Mouse (Mus musculus): Measurements from ENCODE around the gene Prune1. TPM values are rescaled to one million over a fixed set of nuclear protein-coding genes. Genes with fewer than 3 reads are reported as not detected.

Prune1 gene
- polyA plus RNA-seq, 1 experiment from 2014 or later: 25.2 TPM

Other genes starting within 250 kb of the Prune1 start
- gene Psmd4, start 239.5 kb downstream of the Prune1 start, polyA plus RNA-seq (2016; fragmentation: Nextera tagmentation; extraction: Ambion mirVana): 341 and 345 TPM in 2 replicates
- 18.0 and 18.7 TPM in 2 replicates for gene Pip5k1a, start 175.1 kb downstream of the Prune1 start, polyA plus RNA-seq (2016; fragmentation: Nextera tagmentation; extraction: Ambion mirVana)
- 278 and 290 TPM in 2 replicates for gene Vps72, start 171.1 kb downstream of the Prune1 start, polyA plus RNA-seq (2016; fragmentation: Nextera tagmentation; extraction: Ambion mirVana)
- gene Tmod4, start 157.6 kb downstream of the Prune1 start, polyA plus RNA-seq (2016; fragmentation: Nextera tagmentation; extraction: Ambion mirVana): 0.27 and 0.88 TPM in 2 replicates
- 79.5 and 88.6 TPM in 2 replicates for gene Scnm1, start 148.1 kb downstream of the Prune1 start, polyA plus RNA-seq (2016; fragmentation: Nextera tagmentation; extraction: Ambion mirVana)
- 13.5 and 17.0 TPM in 2 replicates for gene Lysmd1, start 148.0 kb downstream of the Prune1 start, polyA plus RNA-seq (2016; fragmentation: Nextera tagmentation; extraction: Ambion mirVana)
- gene Tnfaip8l2, start 139.7 kb downstream of the Prune1 start, polyA plus RNA-seq (2016; fragmentation: Nextera tagmentation; extraction: Ambion mirVana): 1.8 and 3.0 TPM in 2 replicates
- gene Sema6c, start 121.6 kb downstream of the Prune1 start, polyA plus RNA-seq (2016; fragmentation: Nextera tagmentation; extraction: Ambion mirVana): 7.6 and 10.8 TPM in 2 replicates
- gene Gabpb2, start 64.2 kb downstream of the Prune1 start, polyA plus RNA-seq (2016; fragmentation: Nextera tagmentation; extraction: Ambion mirVana): 10.6 and 11.3 TPM in 2 replicates
- gene Cdc42se1, start 53.3 kb downstream of the Prune1 start, polyA plus RNA-seq (2016; fragmentation: Nextera tagmentation; extraction: Ambion mirVana): 92.5 and 92.7 TPM in 2 replicates
- gene Mllt11, start 49.9 kb downstream of the Prune1 start, polyA plus RNA-seq (2016; fragmentation: Nextera tagmentation; extraction: Ambion mirVana): 41.1 and 72.9 TPM in 2 replicates
- gene Gm128, start 40.5 kb downstream of the Prune1 start, polyA plus RNA-seq (2016; fragmentation: Nextera tagmentation; extraction: Ambion mirVana): 0.24 and 0.25 TPM in 2 replicates
- 0.09 and 0.32 TPM in 2 replicates for gene Bnipl, start 30.9 kb downstream of the Prune1 start, polyA plus RNA-seq (2016; fragmentation: Nextera tagmentation; extraction: Ambion mirVana)
- gene Mindy1, start 731 bp downstream of the Prune1 start, polyA plus RNA-seq (2016; fragmentation: Nextera tagmentation; extraction: Ambion mirVana): 29.2 and 37.6 TPM in 2 replicates
- 1.5 and 1.9 TPM in 2 replicates for gene Anxa9, start 25.1 kb upstream of the Prune1 start, polyA plus RNA-seq (2016; fragmentation: Nextera tagmentation; extraction: Ambion mirVana)
- gene Cers2, start 32.7 kb upstream of the Prune1 start, polyA plus RNA-seq (2016; fragmentation: Nextera tagmentation; extraction: Ambion mirVana): 116 and 120 TPM in 2 replicates
- 52.3 and 61.9 TPM in 2 replicates for gene Setdb1, start 75.1 kb upstream of the Prune1 start, polyA plus RNA-seq (2016; fragmentation: Nextera tagmentation; extraction: Ambion mirVana)
- gene 4930558C23Rik, start 120.8 kb upstream of the Prune1 start, polyA plus RNA-seq (2016; fragmentation: Nextera tagmentation; extraction: Ambion mirVana): not detected in 2 replicates
- 30.0 and 34.1 TPM in 2 replicates for gene Arnt, start 152.3 kb upstream of the Prune1 start, polyA plus RNA-seq (2016; fragmentation: Nextera tagmentation; extraction: Ambion mirVana)
- gene Ctsk, start 217.2 kb upstream of the Prune1 start, polyA plus RNA-seq (2016; fragmentation: Nextera tagmentation; extraction: Ambion mirVana): 2.4 and 4.5 TPM in 2 replicates
- 3.2 and 6.8 TPM in 2 replicates for gene Ctss, start 244.7 kb upstream of the Prune1 start, polyA plus RNA-seq (2016; fragmentation: Nextera tagmentation; extraction: Ambion mirVana)

All from midbrain, embryonic 10.5 days (tissue).